Mouse (Mus musculus) ES-E14 (cell line): ENCODE results near the gene 3110082I17Rik. TPM values are rescaled to one million over a fixed set of nuclear protein-coding genes. Genes with fewer than 3 reads are reported as not detected.

Experiments
- DNase-seq: peaks from one replicate; pipeline ENCODE4 v3.0.0-alpha.2; 2013; ENCODE audit warnings: low read depth, low spot score
- H3K27ac ChIP-seq: 2 replicates; pipeline ENCODE4 v1.5.1; 2012; ENCODE audit warnings: low read depth, mild to moderate bottlenecking, low read length, moderate library complexity, mixed read lengths; ENCODE audit not compliant: poor library complexity, insufficient read depth, severe bottlenecking
- H3K36me3 ChIP-seq: 2 replicates; pipeline ENCODE4 v1.6.1; 2012; ENCODE audit warnings: mild to moderate bottlenecking, low read length, moderate library complexity, mixed read lengths; ENCODE audit not compliant: control insufficient read depth, poor library complexity, insufficient read depth, severe bottlenecking
- H3K4me1 ChIP-seq, 2 experiments: fragments of 150-350 bp in 1 of 2; sonication (generic) in 1 of 2; 2 replicates each; pipeline ENCODE4 v1.6.1; 2012; ENCODE audit warnings: low read length in 2 of 2, mild to moderate bottlenecking in 1 of 2, mixed read lengths in 1 of 2; ENCODE audit not compliant: control insufficient read depth in 2 of 2, insufficient read depth in 2 of 2, poor library complexity in 1 of 2
- H3K4me3 ChIP-seq, 2 experiments: fragments of 150-350 bp in 1 of 2; sonication (generic) in 1 of 2; 2 replicates each; pipeline ENCODE4 v1.5.1; 2012; ENCODE audit warnings: low read length in 2 of 2, low read depth in 1 of 2, mild to moderate bottlenecking in 1 of 2, mixed read lengths in 1 of 2; ENCODE audit not compliant: insufficient read depth in 1 of 2, poor library complexity in 1 of 2, severe bottlenecking in 1 of 2
- H3K9ac ChIP-seq: 2 replicates; pipeline ENCODE4 v1.6.1; 2012; ENCODE audit warnings: low read depth, mild to moderate bottlenecking, low read length, mixed read lengths; ENCODE audit not compliant: poor library complexity, insufficient read depth, severe bottlenecking
- H3K9me3 ChIP-seq: fragments of 150-350 bp; sonication (generic); 2 replicates; pipeline ENCODE4 v1.6.1; 2012; ENCODE audit warnings: low read depth, mild to moderate bottlenecking, low read length; ENCODE audit not compliant: control insufficient read depth, insufficient read depth
- CHD2 ChIP-seq: IDR thresholded peaks from 2 replicates; pipeline ENCODE4 v1.6.1; 2014; ENCODE audit warnings: mild to moderate bottlenecking, low read depth, low read length, inconsistent platforms
- HCFC1 ChIP-seq: IDR thresholded peaks from 2 replicates; pipeline ENCODE4 v1.6.1; 2012; ENCODE audit warnings: low read length, inconsistent platforms, borderline replicate concordance; ENCODE audit not compliant: insufficient read depth
- MAFK ChIP-seq: IDR thresholded peaks from 2 replicates; pipeline ENCODE4 v1.6.1; 2014; ENCODE audit warnings: mild to moderate bottlenecking, low read depth, low read length, inconsistent platforms; ENCODE audit not compliant: insufficient read depth
- ZC3H11A ChIP-seq: IDR thresholded peaks from 2 replicates; pipeline ENCODE4 v1.6.1; 2012; ENCODE audit warnings: low read depth, mild to moderate bottlenecking, inconsistent platforms, low read length, borderline replicate concordance
- ZNF384 ChIP-seq: IDR thresholded peaks from 2 replicates; pipeline ENCODE4 v1.6.1; 2012; ENCODE audit warnings: low read depth, low read length, inconsistent platforms
- in situ Hi-C, 2 experiments: fragments of 600-800 bp; cut with MboI; formaldehyde crosslinking; loops; one replicate each; pipeline ENCODE4 v1.15.1; 2025; ENCODE audit warnings: low sequenced_read_pairs in 2 of 2, inconsistent platforms in 1 of 2; ENCODE audit not compliant: unreplicated experiment in 2 of 2
- total RNA-seq: library from RNA; depleted of rRNA; stranded (reverse); fragments of 300-350 nt; gene quantifications from 2 replicates; pipeline ENCODE4 v1.2.3, GENCODE M21; 2012

3110082I17Rik gene
- total RNA-seq, 1 experiment = 32.6 TPM

DNA sequence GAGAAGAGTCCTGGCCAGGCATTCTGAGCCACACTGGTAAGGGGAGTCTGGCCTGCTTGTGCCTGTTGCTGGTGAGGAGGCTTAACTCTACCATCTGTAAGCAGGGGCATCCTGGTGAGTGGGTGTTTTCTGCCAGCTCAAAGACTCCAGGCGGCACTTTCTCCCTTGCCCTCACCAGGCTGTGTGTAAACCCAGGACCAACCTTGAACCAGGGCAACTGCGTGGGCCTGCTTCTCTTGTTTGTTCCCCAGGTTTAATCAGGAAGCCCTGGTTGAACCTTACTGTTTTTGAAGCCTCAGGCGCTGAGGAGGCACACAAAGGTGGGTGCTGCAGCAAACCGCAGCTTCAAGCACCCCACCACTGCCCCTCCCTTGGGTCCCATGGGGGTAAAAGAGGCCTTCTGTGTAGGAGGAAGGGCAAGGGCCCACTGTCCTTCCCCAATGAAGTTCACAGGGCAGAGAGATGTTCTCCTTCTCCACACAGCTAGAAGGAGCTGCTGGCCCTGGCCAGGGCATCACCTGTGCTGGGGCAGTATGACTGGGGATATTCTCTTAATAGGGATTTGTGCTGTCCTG, 92.4 kb downstream of the 3110082I17Rik start:
- Histone ChIP-seq H3K9me3 (no peaks in the 10 kb centered on the region), H3K9ac (no peak overlapping the region), H3K4me3 (no peak overlapping the region), H3K36me3 (peaks cover 4% of the 10 kb centered on the region; the same call in 1 of the 2 replicates), H3K27ac (no peak overlapping the region), H3K4me1 (peaks cover 4 to 36% of the 10 kb centered on the region in 2 experiments; a peak in 3 of 4 replicates)
- TF ChIP-seq MAFK = no peak
- no peak for TF ChIP-seq ZNF384
- no peak for TF ChIP-seq ZC3H11A
- TF ChIP-seq CHD2 = no peak
- no peak for TF ChIP-seq HCFC1
- in situ Hi-C loops = no loop called here
- DNase-seq = no peak

DNA sequence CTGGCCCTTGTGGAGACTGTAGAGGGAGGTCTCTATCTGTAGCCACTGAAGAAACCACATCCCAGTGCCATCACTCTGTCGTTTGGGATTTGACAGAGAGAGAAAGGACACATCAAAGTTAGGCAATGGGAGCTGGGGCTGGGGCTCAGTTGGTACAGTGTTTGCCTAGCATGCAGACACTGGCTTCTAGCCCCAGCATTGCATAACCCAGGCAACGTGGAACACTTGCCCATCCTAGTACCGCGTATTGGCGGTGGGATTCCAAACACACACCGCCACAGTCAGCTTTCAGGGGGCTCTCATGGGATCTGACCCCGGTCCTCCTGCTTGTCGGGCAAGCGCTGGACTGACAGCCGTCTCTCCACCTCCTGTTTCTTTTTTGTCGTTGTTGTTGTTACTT, 93.8 kb downstream of the 3110082I17Rik start:
- Histone ChIP-seq H3K27ac (no peak overlapping the region), H3K9me3 (no peaks in the 10 kb centered on the region), H3K36me3 (peaks cover 4% of the 10 kb centered on the region; the same call in 1 of the 2 replicates), H3K4me1 (peaks cover 2 to 32% of the 10 kb centered on the region in 2 experiments; a peak in 3 of 4 replicates), H3K4me3 (peak overlapping the region in 1 of 2 experiments; percentile 18; a peak in 2 of 4 replicates), H3K9ac (no peak overlapping the region)
- no peak for DNase-seq
- in situ Hi-C loops = no loop called here
- no peak for TF ChIP-seq CHD2
- TF ChIP-seq MAFK = no peak
- TF ChIP-seq ZNF384 = no peak
- no peak for TF ChIP-seq HCFC1
- no peak for TF ChIP-seq ZC3H11A

DNA sequence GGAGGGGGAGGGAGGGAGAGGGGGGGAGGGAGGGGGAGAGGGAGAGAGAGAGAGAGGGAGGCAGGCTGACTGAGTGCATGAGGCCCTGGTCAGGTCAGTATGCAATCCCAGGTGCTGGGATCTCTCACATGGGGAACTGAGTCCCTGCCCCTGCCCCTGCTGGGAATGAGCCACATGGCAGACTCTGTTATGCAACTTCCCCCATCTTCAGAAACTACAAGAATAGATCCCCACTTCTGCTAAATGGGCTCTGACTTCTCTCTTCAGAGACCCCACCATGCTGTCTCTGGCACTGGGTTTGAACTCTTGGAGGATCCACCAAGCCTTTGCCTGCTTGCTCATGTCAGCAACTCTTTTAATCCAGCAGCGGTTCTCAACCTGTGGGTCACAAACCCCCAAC, 94.5 kb downstream of the 3110082I17Rik start:
- Histone ChIP-seq H3K4me1 (peaks cover 2 to 28% of the 10 kb centered on the region in 2 experiments; a peak in 2 of 4 replicates), H3K4me3 (no peak overlapping the region), H3K27ac (no peak overlapping the region; the same call in 1 of the 2 replicates), H3K9ac (no peak overlapping the region), H3K36me3 (peaks cover 4% of the 10 kb centered on the region; the same call in 1 of the 2 replicates), H3K9me3 (no peaks in the 10 kb centered on the region)
- no peak for DNase-seq
- in situ Hi-C loops = no loop called here
- TF ChIP-seq MAFK (no peak), CHD2 (no peak), HCFC1 (no peak), ZC3H11A (no peak), ZNF384 (no peak)

DNA sequence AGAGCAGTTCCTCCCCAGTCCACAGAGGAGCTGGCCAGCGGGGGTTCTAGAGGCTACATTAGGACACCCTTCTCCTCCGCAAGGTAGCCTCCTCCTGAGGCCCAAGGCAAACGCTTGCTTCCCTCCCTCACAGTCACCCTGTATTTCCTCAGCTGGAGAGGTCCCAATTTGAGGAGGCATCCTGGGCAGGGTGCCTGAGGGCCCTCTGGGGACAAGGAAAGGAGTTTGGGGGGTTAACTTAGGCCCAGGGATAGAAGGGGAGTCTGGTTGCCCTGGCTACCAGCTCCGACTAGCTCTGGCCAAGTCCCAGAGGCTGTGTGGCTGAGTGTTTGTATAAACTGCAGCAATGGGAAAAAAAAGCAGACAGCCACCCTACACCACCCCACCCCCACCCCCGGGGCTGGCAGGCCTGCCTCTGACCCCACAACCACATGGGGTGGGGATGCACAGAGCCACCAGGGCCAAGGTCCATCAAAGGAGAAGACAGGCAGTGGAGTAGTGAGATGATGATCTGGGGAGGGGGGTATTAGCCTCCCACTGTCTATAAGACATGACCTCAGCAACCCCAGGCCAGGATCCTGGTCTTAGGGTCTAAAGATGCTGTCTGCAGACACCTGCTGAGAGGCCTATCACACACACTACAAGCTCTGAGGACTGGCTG, 95.3 kb downstream of the 3110082I17Rik start:
- peaks cover 7% of the 10 kb centered on the region; the same call in 1 of the 2 replicates for H3K36me3 ChIP-seq
- H3K27ac ChIP-seq = 0 out of 2 replicates have a peak overlapping the region, but pooled peaks have one; percentile 14
- H3K9ac ChIP-seq = peak overlapping the region; percentile 21; the same call in 1 of the 2 replicates
- H3K4me1 ChIP-seq = peaks cover 2 to 26% of the 10 kb centered on the region in 2 experiments; a peak in 2 of 4 replicates
- H3K4me3 ChIP-seq = no peak overlapping the region
- no peak for DNase-seq
- no peaks in the 10 kb centered on the region for H3K9me3 ChIP-seq
- in situ Hi-C loops = no loop called here
- TF ChIP-seq MAFK = no peak
